Mouse (Mus musculus): ENCODE measurements around the gene Cnksr2. TPM values are rescaled to one million over a fixed set of nuclear protein-coding genes. Genes with fewer than 3 reads are reported as not detected.

Gene Cnksr2
- polyA plus RNA-seq, 1 experiment from 2014 or later: 0.18 TPM

DNA sequence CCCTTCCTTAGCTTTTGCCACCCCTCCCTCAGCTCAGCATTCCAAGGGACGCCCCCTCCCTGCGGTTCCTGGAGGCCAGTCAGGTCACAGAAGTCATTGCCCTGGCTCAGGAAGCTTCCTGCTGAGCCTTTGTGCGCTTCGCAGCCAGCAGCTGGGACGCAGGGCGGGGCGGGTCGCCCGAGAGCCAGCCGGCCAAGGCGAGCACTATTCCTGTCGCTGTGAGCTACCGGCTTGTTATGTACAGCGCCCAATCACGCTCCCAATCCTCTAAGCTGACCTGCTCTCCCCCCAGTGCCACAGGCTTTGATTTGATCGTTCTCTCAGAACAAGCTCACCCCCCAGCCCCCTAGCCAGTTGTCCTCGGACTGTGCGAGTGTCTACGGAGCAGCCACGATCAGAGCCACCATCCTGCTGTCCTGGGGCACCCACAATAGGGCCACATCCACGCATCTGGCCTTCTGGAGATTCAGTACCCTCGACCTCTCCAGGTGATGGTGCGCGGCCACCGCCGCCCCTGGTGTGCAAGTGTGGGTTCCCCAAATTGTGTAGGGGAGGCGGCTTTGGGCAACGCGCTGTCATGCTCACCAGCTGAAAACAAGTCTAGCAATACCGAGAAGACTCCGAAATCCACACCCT is 225.4 kb downstream of the Cnksr2 start:
- H3K4me2 ChIP-seq (replicated peaks; ENCODE audit: low read depth): peak overlapping the region; percentile 47
- TF ChIP-seq CTCF (IDR thresholded peaks at IDR 0.05; ENCODE audit: low read depth): no peak
- no peaks in the 10 kb centered on the region for H3K4me1 ChIP-seq (replicated peaks; ENCODE audit: control insufficient read depth, insufficient read depth, low read length)
- WGBS: 22% methylated on average over 30 of the region's 31 CpGs
- H3K36me3 ChIP-seq (ENCODE audit: control insufficient read depth, insufficient read depth): no peaks in the 10 kb centered on the region
- no peaks in the 10 kb centered on the region for H3K9me3 ChIP-seq (ENCODE audit: control insufficient read depth)
- no peak overlapping the region for H3K27ac ChIP-seq (ENCODE audit: low read depth, low read length)
- H3K9ac ChIP-seq (ENCODE audit: low read depth, low read length): no peak overlapping the region
- H3K27me3 ChIP-seq (replicated peaks; ENCODE audit: control insufficient read depth, insufficient read depth, low read length): no peaks in the 10 kb centered on the region
- ATAC-seq: no peak
- H3K4me3 ChIP-seq (ENCODE audit: low read depth, low read length): 0 out of 2 replicates have a peak overlapping the region, but pooled peaks have one; percentile 7

DNA sequence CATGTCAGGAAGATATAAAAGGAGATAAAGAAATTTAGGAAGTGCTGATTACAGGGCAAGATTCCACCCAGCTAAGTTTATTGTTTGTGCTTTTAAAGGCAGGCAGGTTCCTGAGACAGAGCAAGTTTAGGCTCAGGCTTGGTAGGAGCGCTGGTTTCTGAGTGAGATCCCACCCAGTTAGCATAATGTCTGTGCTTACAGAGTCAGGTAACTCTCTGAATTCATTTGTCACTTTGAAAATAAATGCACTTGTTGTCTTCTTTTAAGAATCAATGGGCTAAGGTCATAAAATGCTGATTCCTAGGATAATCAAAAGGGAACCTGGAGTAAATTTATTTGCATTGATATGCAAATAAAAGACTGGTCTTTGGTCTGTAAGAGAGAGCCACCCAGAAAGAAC is 233.4 kb downstream of the Cnksr2 start:
- no peak overlapping the region for H3K4me2 ChIP-seq (replicated peaks; ENCODE audit: low read depth)
- no peak overlapping the region for H3K27ac ChIP-seq (ENCODE audit: low read depth, low read length)
- H3K4me1 ChIP-seq (replicated peaks; ENCODE audit: control insufficient read depth, insufficient read depth, low read length): no peaks in the 10 kb centered on the region
- H3K9me3 ChIP-seq (ENCODE audit: control insufficient read depth): no peaks in the 10 kb centered on the region
- WGBS: 56% methylated on average over 1 of the region's 1 CpGs
- no peak for TF ChIP-seq CTCF (IDR thresholded peaks at IDR 0.05; ENCODE audit: low read depth)
- no peak overlapping the region for H3K4me3 ChIP-seq (ENCODE audit: low read depth, low read length)
- no peaks in the 10 kb centered on the region for H3K36me3 ChIP-seq (ENCODE audit: control insufficient read depth, insufficient read depth)
- H3K9ac ChIP-seq (ENCODE audit: low read depth, low read length): no peak overlapping the region
- no peaks in the 10 kb centered on the region for H3K27me3 ChIP-seq (replicated peaks; ENCODE audit: control insufficient read depth, insufficient read depth, low read length)
- ATAC-seq: no peak

DNA sequence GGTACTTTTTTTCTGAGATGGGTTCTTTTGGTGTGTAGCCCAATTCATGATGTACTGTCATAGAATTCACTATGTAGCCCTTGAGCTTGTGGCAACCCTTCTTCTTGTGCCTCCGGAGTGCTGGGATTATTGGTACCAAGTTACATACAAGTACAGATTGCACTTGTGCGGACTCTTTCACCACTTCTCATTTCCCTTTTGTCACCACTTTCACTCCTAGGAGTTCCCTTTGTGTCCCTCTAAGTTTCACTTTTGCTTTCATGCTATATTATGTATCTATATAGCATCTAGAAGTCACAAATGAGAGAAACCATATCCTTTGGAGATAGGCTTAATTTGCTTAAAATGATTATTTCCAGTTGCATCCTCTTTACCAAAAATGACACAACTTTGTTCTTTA is 241.4 kb downstream of the Cnksr2 start:
- no peaks in the 10 kb centered on the region for H3K4me1 ChIP-seq (replicated peaks; ENCODE audit: control insufficient read depth, insufficient read depth, low read length)
- H3K9me3 ChIP-seq (ENCODE audit: control insufficient read depth): no peaks in the 10 kb centered on the region
- ATAC-seq: no peak
- H3K36me3 ChIP-seq (ENCODE audit: control insufficient read depth, insufficient read depth): no peaks in the 10 kb centered on the region
- H3K4me3 ChIP-seq (ENCODE audit: low read depth, low read length): no peak overlapping the region
- H3K27ac ChIP-seq (ENCODE audit: low read depth, low read length): no peak overlapping the region
- no peak for TF ChIP-seq CTCF (IDR thresholded peaks at IDR 0.05; ENCODE audit: low read depth)
- H3K4me2 ChIP-seq (replicated peaks; ENCODE audit: low read depth): no peak overlapping the region
- no peak overlapping the region for H3K9ac ChIP-seq (ENCODE audit: low read depth, low read length)
- no peaks in the 10 kb centered on the region for H3K27me3 ChIP-seq (replicated peaks; ENCODE audit: control insufficient read depth, insufficient read depth, low read length)
- 88% methylated on average over 2 of the region's 2 CpGs for WGBS

Other genes with a start within 250 kb of the Cnksr2 start
- gene Klhl34, start 224.9 kb downstream of the Cnksr2 start, polyA plus RNA-seq (2015; fragmentation: Nextera tagmentation; extraction: Ambion mirVana): 0.10 and 0.12 TPM in 2 replicates